Mouse (Mus musculus) forebrain, embryonic 16.5 days (tissue): ENCODE data around the gene Ahsa1. TPM values are rescaled to one million over a fixed set of nuclear protein-coding genes. Genes with fewer than 3 reads are reported as not detected.
"Not testable (repeated sequence)": the region's sequence is repeated elsewhere in the genome, so short reads cannot be mapped to it uniquely, and the experiment has no call there.

Experiments used
- ATAC-seq: fragments of 200-750 bp; cut with Nextera tagmentation; 2 replicates; pipeline ENCODE4 v1.8.0; 2017; ENCODE audit warnings: mild to moderate bottlenecking, moderate library complexity
- H3K27ac ChIP-seq: fragments of 300-500 bp; sonication (generic); 2 replicates; pipeline ENCODE4 v1.5.1; 2014; ENCODE audit warnings: low read length, control low read depth
- H3K27me3 ChIP-seq: fragments of 300-500 bp; sonication (generic); replicated peaks from 2 replicates; pipeline ENCODE4 v1.6.1; 2014; ENCODE audit warnings: low read length; ENCODE audit not compliant: control insufficient read depth, insufficient read depth
- H3K36me3 ChIP-seq: fragments of 300-500 bp; sonication (generic); 2 replicates; pipeline ENCODE4 v1.6.1; 2014; ENCODE audit not compliant: control insufficient read depth, insufficient read depth
- H3K4me1 ChIP-seq: fragments of 300-500 bp; sonication (generic); replicated peaks from 2 replicates; pipeline ENCODE4 v1.6.1; 2014; ENCODE audit warnings: low read length; ENCODE audit not compliant: control insufficient read depth, insufficient read depth
- H3K4me2 ChIP-seq: fragments of 300-500 bp; sonication (generic); 2 replicates; pipeline ENCODE4 v1.6.1; 2014; ENCODE audit warnings: mild to moderate bottlenecking, low read length, control low read depth
- H3K4me3 ChIP-seq: fragments of 300-500 bp; sonication (generic); replicated peaks from 2 replicates; pipeline ENCODE4 v1.5.1; 2014; ENCODE audit warnings: mild to moderate bottlenecking, low read length, control low read depth
- H3K9ac ChIP-seq: fragments of 300-500 bp; sonication (generic); replicated peaks from 2 replicates; pipeline ENCODE4 v1.6.1; 2014; ENCODE audit warnings: low read depth, low read length, control low read depth
- H3K9me3 ChIP-seq: fragments of 300-500 bp; sonication (generic); 2 replicates; pipeline ENCODE4 v1.6.1; 2016; ENCODE audit warnings: low read length; ENCODE audit not compliant: control insufficient read depth
- WGBS: fragments of 180-500 bp; shearing (Covaris S2); extraction: QIAGEN DNeasy Blood & Tissue Kit; methylation state at CpG from one replicate; pipeline ENCODE4 v1.1.7; 2014; 5-methylcytosine and 5-hydroxymethylcytosine counted together
- polyA plus RNA-seq: library from polyadenylated mRNA; unstranded; fragments of >200 nt; fragmentation: Nextera tagmentation; extraction: Ambion mirVana; gene quantifications from 2 replicates; pipeline ENCODE4 v1.2.1, GENCODE M21; 2015

Gene Ahsa1
- polyA plus RNA-seq, 1 experiment from 2014 or later, result 222 TPM

DNA sequence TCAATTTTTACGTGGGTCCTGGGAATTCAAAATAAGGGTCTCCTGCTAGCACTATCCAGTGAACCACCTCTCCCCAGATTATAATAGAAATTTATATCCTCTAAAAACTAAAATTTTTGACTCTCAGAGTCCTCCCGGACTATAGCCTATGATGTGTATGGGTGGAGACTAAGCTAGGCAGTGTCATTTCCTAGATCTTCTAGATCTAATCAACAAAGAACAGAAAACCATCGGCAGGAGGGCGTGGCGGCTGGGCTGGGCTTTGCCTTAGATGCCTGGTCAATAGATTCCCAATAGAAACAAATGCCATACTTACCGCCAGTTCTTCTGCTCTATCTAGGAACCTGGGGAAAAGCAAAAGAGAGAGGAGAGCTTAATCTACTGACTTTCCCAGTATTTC, 16.1 kb upstream of the Ahsa1 start:
- Histone ChIP-seq H3K4me3 (no peak overlapping the region), H3K36me3 (peaks cover 58% of the 10 kb centered on the region), H3K27me3 (no peaks in the 10 kb centered on the region), H3K9me3 (no peaks in the 10 kb centered on the region), H3K9ac (no peak overlapping the region), H3K4me1 (no peaks in the 10 kb centered on the region), H3K27ac (no peak overlapping the region), H3K4me2 (no peak overlapping the region)
- no peak for ATAC-seq
- WGBS, result 92% methylated on average over 6 of the region's 6 CpGs

- H3K27ac ChIP-seq, result no peak overlapping the region
- peaks cover 70% of the 10 kb centered on the region for H3K36me3 ChIP-seq
- ATAC-seq, result no peak
- no peaks in the 10 kb centered on the region for H3K4me1 ChIP-seq
- no peak overlapping the region for H3K9ac ChIP-seq
- H3K4me2 ChIP-seq, result no peak overlapping the region
- 90% methylated on average over 6 of the region's 6 CpGs for WGBS
- H3K27me3 ChIP-seq, result no peaks in the 10 kb centered on the region
- H3K9me3 ChIP-seq, result no peaks in the 10 kb centered on the region
- no peak overlapping the region for H3K4me3 ChIP-seq
Observed at GRCm38 (mm10) chr12:87253878-87254277, 12.4 kb upstream of the Ahsa1 start.

DNA sequence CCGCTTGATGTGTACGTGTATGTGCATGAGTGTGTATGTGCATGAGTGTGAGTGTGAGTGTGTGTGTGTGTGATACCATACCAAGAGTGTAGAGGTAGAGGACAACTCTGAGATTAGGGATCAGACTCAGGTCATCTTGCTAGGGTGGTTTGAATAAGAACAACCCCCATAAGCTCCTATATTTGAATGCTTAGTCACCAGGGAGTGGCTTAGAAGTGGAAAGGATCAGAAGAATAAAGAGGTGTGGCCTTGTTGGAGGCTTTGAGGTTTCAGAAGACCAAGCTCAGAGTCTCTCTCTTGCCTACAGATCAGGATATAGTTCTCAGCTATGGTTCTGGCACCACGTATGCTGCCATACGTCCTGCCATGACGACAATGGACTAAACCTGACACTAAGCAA, 9.7 kb upstream of the Ahsa1 start:
- no peaks in the 10 kb centered on the region for H3K27me3 ChIP-seq
- peaks cover 58% of the 10 kb centered on the region for H3K36me3 ChIP-seq
- ATAC-seq, result no peak
- no peak overlapping the region for H3K9ac ChIP-seq
- H3K4me2 ChIP-seq, result no peak overlapping the region
- no peak overlapping the region for H3K27ac ChIP-seq
- H3K9me3 ChIP-seq, result no peaks in the 10 kb centered on the region
- no peak overlapping the region for H3K4me3 ChIP-seq
- no peaks in the 10 kb centered on the region for H3K4me1 ChIP-seq
- 97% methylated on average over 5 of the region's 5 CpGs for WGBS

GRCm38 (mm10) chr12:87260562-87260961, 5.7 kb upstream of the Ahsa1 start:
- H3K27ac ChIP-seq, result no peak overlapping the region
- no peak overlapping the region for H3K9ac ChIP-seq
- WGBS, result 96% methylated on average over 8 of the region's 8 CpGs
- ATAC-seq, result no peak
- no peaks in the 10 kb centered on the region for H3K9me3 ChIP-seq
- no peak overlapping the region for H3K4me2 ChIP-seq
- H3K36me3 ChIP-seq, result peaks cover 35% of the 10 kb centered on the region
- H3K27me3 ChIP-seq, result no peaks in the 10 kb centered on the region
- H3K4me3 ChIP-seq, result no peak overlapping the region
- H3K4me1 ChIP-seq, result peaks cover 9% of the 10 kb centered on the region

- 23% methylated on average over 11 of the region's 11 CpGs for WGBS
- H3K4me3 ChIP-seq, result peak overlapping the region; percentile 97
- peaks cover 23% of the 10 kb centered on the region for H3K4me1 ChIP-seq
- H3K9me3 ChIP-seq, result no peaks in the 10 kb centered on the region
- H3K9ac ChIP-seq, result peak overlapping the region; percentile 91
- no peaks in the 10 kb centered on the region for H3K27me3 ChIP-seq
- H3K36me3 ChIP-seq, result peaks cover 17% of the 10 kb centered on the region
- peak overlapping the region; percentile 85 for H3K4me2 ChIP-seq
- ATAC-seq, result no peak
- H3K27ac ChIP-seq, result peak overlapping the region; percentile 91
Observed at GRCm38 (mm10) chr12:87265444-87265843, 835 bp upstream of the Ahsa1 start.

GRCm38 (mm10) chr12:87266827-87267603, 736 bp downstream of the Ahsa1 start:
- Histone ChIP-seq H3K4me3 (peak overlapping the region; percentile 97), H3K4me2 (peak overlapping the region; percentile 75), H3K9me3 (no peaks in the 10 kb centered on the region), H3K36me3 (peaks cover 23% of the 10 kb centered on the region), H3K27me3 (no peaks in the 10 kb centered on the region), H3K4me1 (peaks cover 23% of the 10 kb centered on the region), H3K27ac (peak overlapping the region; percentile 88), H3K9ac (peak overlapping the region; percentile 92)
- WGBS, result under 1% methylated on average over 31 of the region's 31 CpGs
- peak; percentile 53 for ATAC-seq

GRCm38 (mm10) chr12:87267682-87268081, 1.4 kb downstream of the Ahsa1 start:
- no peaks in the 10 kb centered on the region for H3K27me3 ChIP-seq
- H3K9me3 ChIP-seq, result no peaks in the 10 kb centered on the region
- WGBS, result 14% methylated on average over 4 of the region's 4 CpGs
- H3K27ac ChIP-seq, result no peak overlapping the region
- peak overlapping the region; percentile 75 for H3K4me2 ChIP-seq
- peaks cover 23% of the 10 kb centered on the region for H3K4me1 ChIP-seq
- no peak overlapping the region for H3K9ac ChIP-seq
- no peak for ATAC-seq
- peak overlapping the region; percentile 97 for H3K4me3 ChIP-seq
- H3K36me3 ChIP-seq, result peaks cover 23% of the 10 kb centered on the region

DNA sequence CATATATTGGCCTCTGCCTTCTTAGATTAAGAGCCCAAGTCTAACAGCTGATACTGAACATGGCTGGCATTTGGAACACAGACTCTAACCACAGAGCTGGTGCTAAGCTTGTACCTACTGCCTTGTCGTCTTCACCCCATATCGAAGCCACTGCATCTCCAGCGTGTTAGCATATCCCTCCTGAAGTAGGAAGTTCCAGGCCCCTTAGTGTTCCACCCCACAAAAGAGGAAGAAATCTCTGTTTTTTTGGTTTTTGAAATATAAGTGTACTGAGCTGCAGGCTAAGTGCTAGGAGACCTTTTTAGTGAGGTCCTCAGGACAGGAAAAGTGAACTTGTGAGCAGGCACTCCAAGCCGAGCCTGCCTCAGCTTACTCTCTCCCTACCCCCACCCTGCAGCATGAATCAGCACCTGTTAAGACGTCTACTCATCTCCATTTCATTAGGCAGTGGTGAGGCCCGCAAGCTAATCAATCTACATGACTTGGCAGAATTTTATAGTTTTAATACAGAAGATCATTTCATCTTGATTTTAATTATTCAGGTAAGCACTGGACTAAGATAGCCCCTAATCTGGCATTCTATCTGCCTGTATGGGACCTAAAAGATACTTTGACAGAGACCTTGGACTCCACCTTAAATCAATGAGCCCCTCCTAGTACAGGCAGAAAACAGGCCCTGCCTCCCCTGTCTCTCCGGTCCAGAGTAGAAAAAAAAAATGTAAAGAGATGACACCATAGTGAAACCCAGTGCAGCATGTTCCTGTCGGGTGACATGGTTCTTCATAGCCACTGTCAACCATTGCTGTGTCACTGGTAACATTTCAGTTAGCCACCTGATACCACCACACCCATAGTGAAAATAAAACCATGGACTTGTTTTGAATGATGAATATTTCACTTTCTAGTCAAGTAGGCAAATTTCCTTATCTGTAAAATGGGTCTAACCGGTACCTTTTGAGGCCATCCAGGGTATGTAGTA, 8.9 kb downstream of the Ahsa1 start:
- no peaks in the 10 kb centered on the region for H3K4me1 ChIP-seq
- peaks cover 35% of the 10 kb centered on the region for H3K36me3 ChIP-seq
- H3K27ac ChIP-seq, result no peak overlapping the region
- no peak for ATAC-seq
- no peak overlapping the region for H3K4me2 ChIP-seq
- H3K9ac ChIP-seq, result no peak overlapping the region
- 90% methylated on average over 9 of the region's 9 CpGs for WGBS
- H3K4me3 ChIP-seq, result no peak overlapping the region
- no peaks in the 10 kb centered on the region for H3K27me3 ChIP-seq
- H3K9me3 ChIP-seq, result no peaks in the 10 kb centered on the region

DNA sequence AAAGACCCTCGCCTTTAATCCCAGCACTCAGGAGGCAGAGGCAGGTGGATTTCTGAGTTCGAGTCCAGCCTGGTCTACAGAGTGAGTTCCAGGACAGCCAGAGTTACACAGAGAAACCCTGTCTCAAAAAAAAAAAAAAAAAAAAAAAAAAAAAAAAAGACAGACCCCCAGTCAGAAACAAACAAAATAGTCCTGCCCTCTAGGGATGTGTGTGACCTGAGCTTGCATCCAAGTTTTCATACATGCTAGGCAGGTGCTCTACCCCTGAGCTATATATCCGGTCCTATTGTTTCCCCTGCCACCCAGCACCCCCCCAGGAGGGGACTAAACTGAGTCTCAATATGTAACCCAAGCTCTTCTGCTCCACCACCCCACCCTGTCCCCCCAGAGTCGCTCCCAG, 11.0 kb downstream of the Ahsa1 start:
- not testable (repeated sequence) for H3K4me3 ChIP-seq, H3K9me3 ChIP-seq, H3K27ac ChIP-seq, H3K4me2 ChIP-seq, H3K27me3 ChIP-seq, H3K9ac ChIP-seq, ATAC-seq, H3K4me1 ChIP-seq
- 88% methylated on average over 4 of the region's 4 CpGs for WGBS
- peaks cover 22% of the 10 kb centered on the region for H3K36me3 ChIP-seq
